Mouse (Mus musculus): ENCODE results near the gene Mrpl1. TPM values are rescaled to one million over a fixed set of nuclear protein-coding genes. Genes with fewer than 3 reads are reported as not detected.

The Mrpl1 gene
- polyA plus RNA-seq (2015; fragmentation: Nextera tagmentation; extraction: Ambion mirVana) = 18.2 and 22.0 TPM in 2 replicates

GRCm38 (mm10) chr5:96209459-96209858 is at the start of gene Mrpl1:
Gene Mrpl1, plus strand, starts transcription at chr5:96209493.
- H3K9me3 ChIP-seq (replicated peaks) = no peaks in the 10 kb centered on the region
- no peaks in the 10 kb centered on the region for H3K27me3 ChIP-seq
- peak within 1 kb of the TSS; percentile 63 for H3K9ac ChIP-seq
- 2% methylated on average over 17 of the region's 17 CpGs for WGBS
- H3K4me1 ChIP-seq (replicated peaks) = peaks cover 22% of the 10 kb centered on the region
- H3K4me2 ChIP-seq = peak within 1 kb of the TSS; percentile 82
- peak within 1 kb of the TSS; percentile 60 for H3K4me3 ChIP-seq
- ATAC-seq (replicated peaks; ENCODE audit: insufficient number of reproducible peaks, insufficient read depth, low FRiP score, low read depth) = peak; percentile 62
- peaks cover 7% of the 10 kb centered on the region; the same call in 1 of the 2 replicates for H3K36me3 ChIP-seq
- peak within 1 kb of the TSS; percentile 83 for H3K27ac ChIP-seq

GRCm38 (mm10) chr5:96160467-96161262 is 48.6 kb upstream of the Mrpl1 start:
- Histone ChIP-seq H3K27me3 (no peaks in the 10 kb centered on the region), H3K4me2 (peak overlapping the region; percentile 66), H3K9me3 (replicated peaks) (no peaks in the 10 kb centered on the region), H3K36me3 (no peaks in the 10 kb centered on the region), H3K9ac (peak overlapping the region; percentile 98), H3K4me3 (peak overlapping the region; percentile 99), H3K4me1 (replicated peaks) (peaks cover 11% of the 10 kb centered on the region), H3K27ac (peak overlapping the region; percentile 100)
- under 1% methylated on average over 39 of the region's 50 CpGs for WGBS
- ATAC-seq (replicated peaks; ENCODE audit: insufficient number of reproducible peaks, insufficient read depth, low FRiP score, low read depth) = no peak

- H3K4me2 ChIP-seq = peak overlapping the region; percentile 66
- H3K36me3 ChIP-seq = no peaks in the 10 kb centered on the region
- ATAC-seq (replicated peaks; ENCODE audit: insufficient number of reproducible peaks, insufficient read depth, low FRiP score, low read depth) = no peak
- H3K9me3 ChIP-seq (replicated peaks) = no peaks in the 10 kb centered on the region
- H3K9ac ChIP-seq = peak overlapping the region; percentile 98
- under 1% methylated on average over 40 of the region's 45 CpGs for WGBS
- H3K4me1 ChIP-seq (replicated peaks) = peaks cover 11% of the 10 kb centered on the region
- H3K27ac ChIP-seq = peak overlapping the region; percentile 100
- peak overlapping the region; percentile 99 for H3K4me3 ChIP-seq
- H3K27me3 ChIP-seq = no peaks in the 10 kb centered on the region
These were observed 48.1 kb upstream of the Mrpl1 start for GRCm38 (mm10) chr5:96161263-96161577.

- Histone ChIP-seq H3K4me3 (peak overlapping the region; percentile 99), H3K9me3 (replicated peaks) (no peaks in the 10 kb centered on the region), H3K36me3 (no peaks in the 10 kb centered on the region), H3K4me2 (peak overlapping the region; percentile 66), H3K9ac (peak overlapping the region; percentile 98), H3K27ac (peak overlapping the region; percentile 100), H3K27me3 (no peaks in the 10 kb centered on the region), H3K4me1 (replicated peaks) (peaks cover 11% of the 10 kb centered on the region)
- under 1% methylated on average over 78 of the region's 114 CpGs for WGBS
- ATAC-seq (replicated peaks; ENCODE audit: insufficient number of reproducible peaks, insufficient read depth, low FRiP score, low read depth) = peak; percentile 23
These were observed 47.5 kb upstream of the Mrpl1 start for GRCm38 (mm10) chr5:96161578-96162398.

GRCm38 (mm10) chr5:96162399-96163331 is 46.6 kb upstream of the Mrpl1 start:
- H3K4me1 ChIP-seq (replicated peaks) = peaks cover 11% of the 10 kb centered on the region
- ATAC-seq (replicated peaks; ENCODE audit: insufficient number of reproducible peaks, insufficient read depth, low FRiP score, low read depth) = peak; percentile 91
- H3K9me3 ChIP-seq (replicated peaks) = no peaks in the 10 kb centered on the region
- peak overlapping the region; percentile 66 for H3K4me2 ChIP-seq
- WGBS = under 1% methylated on average over 56 of the region's 56 CpGs
- peak overlapping the region; percentile 98 for H3K9ac ChIP-seq
- H3K27me3 ChIP-seq = no peaks in the 10 kb centered on the region
- peak overlapping the region; percentile 100 for H3K27ac ChIP-seq
- H3K36me3 ChIP-seq = no peaks in the 10 kb centered on the region
- peak overlapping the region; percentile 99 for H3K4me3 ChIP-seq

GRCm38 (mm10) chr5:96163396-96164020 is 45.8 kb upstream of the Mrpl1 start:
- WGBS = 0% methylated on average over 1 of the region's 1 CpGs
- Histone ChIP-seq H3K4me3 (peak overlapping the region; percentile 99), H3K9ac (peak overlapping the region; percentile 58), H3K9me3 (replicated peaks) (no peaks in the 10 kb centered on the region), H3K4me2 (peak overlapping the region; percentile 66), H3K27me3 (no peaks in the 10 kb centered on the region), H3K36me3 (no peaks in the 10 kb centered on the region), H3K4me1 (replicated peaks) (peaks cover 11% of the 10 kb centered on the region), H3K27ac (peak overlapping the region; percentile 100)
- no peak for ATAC-seq (replicated peaks; ENCODE audit: insufficient number of reproducible peaks, insufficient read depth, low FRiP score, low read depth)

GRCm38 (mm10) chr5:96164021-96164411 is 45.3 kb upstream of the Mrpl1 start, which contains the start of gene Cnot6l:
Gene Cnot6l, minus strand, starts transcription at chr5:96164171.
- Histone ChIP-seq H3K27ac (peak within 1 kb of the TSS; percentile 100), H3K4me1 (replicated peaks) (peaks cover 11% of the 10 kb centered on the region), H3K9ac (peak within 1 kb of the TSS; percentile 58), H3K27me3 (no peaks in the 10 kb centered on the region), H3K4me3 (peak within 1 kb of the TSS; percentile 99), H3K4me2 (peak within 1 kb of the TSS; percentile 66), H3K36me3 (no peaks in the 10 kb centered on the region), H3K9me3 (replicated peaks) (no peaks in the 10 kb centered on the region)
- ATAC-seq (replicated peaks; ENCODE audit: insufficient number of reproducible peaks, insufficient read depth, low FRiP score, low read depth) = no peak
- WGBS = 26% methylated on average over 5 of the region's 5 CpGs

GRCm38 (mm10) chr5:96166761-96167160 is 42.5 kb upstream of the Mrpl1 start:
- Histone ChIP-seq H3K9ac (no peak overlapping the region), H3K36me3 (no peaks in the 10 kb centered on the region), H3K4me1 (replicated peaks) (peaks cover 7% of the 10 kb centered on the region), H3K27me3 (no peaks in the 10 kb centered on the region), H3K4me3 (no peak overlapping the region), H3K27ac (no peak overlapping the region), H3K9me3 (replicated peaks) (no peaks in the 10 kb centered on the region), H3K4me2 (no peak overlapping the region)
- no peak for ATAC-seq (replicated peaks; ENCODE audit: insufficient number of reproducible peaks, insufficient read depth, low FRiP score, low read depth)
- WGBS = 66% methylated on average over 2 of the region's 2 CpGs

- Histone ChIP-seq H3K9me3 (replicated peaks) (no peaks in the 10 kb centered on the region), H3K36me3 (no peaks in the 10 kb centered on the region)
- 63% methylated on average over 3 of the region's 3 CpGs for WGBS
These were observed 38.9 kb upstream of the Mrpl1 start for GRCm38 (mm10) chr5:96170443-96170842.

GRCm38 (mm10) chr5:96171765-96172164 is 37.5 kb upstream of the Mrpl1 start:
- 88% methylated on average over 4 of the region's 4 CpGs for WGBS
- no peaks in the 10 kb centered on the region for H3K27me3 ChIP-seq

More at GRCm38 (mm10) chr5:96170443-96170842, 38.9 kb upstream of the Mrpl1 start:
- no peak overlapping the region for H3K4me2 ChIP-seq
- H3K4me1 ChIP-seq (replicated peaks) = no peaks in the 10 kb centered on the region
- no peak overlapping the region for H3K9ac ChIP-seq
- H3K27ac ChIP-seq = no peak overlapping the region
- no peaks in the 10 kb centered on the region for H3K27me3 ChIP-seq
- ATAC-seq (replicated peaks; ENCODE audit: insufficient number of reproducible peaks, insufficient read depth, low FRiP score, low read depth) = no peak
- no peak overlapping the region for H3K4me3 ChIP-seq

More at GRCm38 (mm10) chr5:96171765-96172164, 37.5 kb upstream of the Mrpl1 start:
- Histone ChIP-seq H3K36me3 (no peaks in the 10 kb centered on the region), H3K4me1 (replicated peaks) (no peaks in the 10 kb centered on the region), H3K27ac (no peak overlapping the region), H3K9me3 (replicated peaks) (no peaks in the 10 kb centered on the region), H3K4me2 (no peak overlapping the region), H3K9ac (no peak overlapping the region), H3K4me3 (no peak overlapping the region)
- no peak for ATAC-seq (replicated peaks; ENCODE audit: insufficient number of reproducible peaks, insufficient read depth, low FRiP score, low read depth)
